Mouse (Mus musculus): Measurements from ENCODE around the gene Agr2.

Agr2 gene

DNA sequence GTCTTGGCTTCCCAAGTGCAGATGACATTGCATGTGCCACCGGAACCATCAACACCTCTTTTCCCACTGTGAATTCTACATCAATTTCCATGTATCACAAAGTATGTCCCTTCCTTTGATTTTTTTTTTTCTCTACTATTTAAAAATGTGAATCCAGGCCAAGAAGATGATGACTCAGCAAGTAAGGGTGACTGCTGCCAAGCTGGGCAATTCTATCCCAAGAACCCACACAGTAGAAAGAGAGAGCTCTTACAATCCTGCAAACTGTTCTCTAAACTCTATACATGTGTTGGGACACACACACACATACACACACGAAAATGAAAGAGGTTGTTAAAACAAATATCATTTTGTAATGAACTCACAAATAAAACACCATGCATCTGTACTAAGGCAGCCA, 34.5 kb downstream of the Agr2 start:
- DNase-seq, result no peak

DNA sequence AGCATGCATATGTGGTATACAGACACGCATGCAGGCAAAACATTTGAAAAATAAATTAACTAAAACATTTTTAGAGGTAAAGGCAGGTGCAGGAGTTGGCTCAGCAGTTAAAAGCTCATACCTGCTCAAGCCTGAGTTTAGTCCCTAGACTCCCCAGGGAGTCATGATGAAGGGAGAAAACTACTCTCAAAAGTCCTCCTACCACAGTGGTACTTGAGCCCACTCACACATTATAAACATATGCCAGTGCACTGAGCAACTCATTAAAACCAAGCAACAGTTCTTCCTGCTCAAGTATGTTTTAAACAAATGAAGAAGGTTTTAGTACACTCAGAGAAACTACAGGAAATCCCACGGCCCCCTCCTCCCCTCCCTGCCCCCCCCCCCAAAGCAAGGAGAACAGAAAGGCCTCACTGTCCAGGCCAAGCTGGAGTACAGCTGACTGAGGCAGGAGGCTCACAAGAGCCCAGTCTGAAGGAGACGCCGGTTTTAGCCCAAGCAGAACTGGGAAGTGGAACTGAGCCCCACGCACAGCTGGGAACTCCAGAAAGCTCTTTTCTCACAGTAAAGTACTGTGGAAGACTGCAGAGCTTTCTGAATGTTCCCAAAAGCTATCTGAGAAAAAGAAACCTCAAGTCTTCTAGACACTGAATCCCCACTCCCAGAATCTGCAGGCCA, 36.4 kb downstream of the Agr2 start:
- no peak for DNase-seq

DNA sequence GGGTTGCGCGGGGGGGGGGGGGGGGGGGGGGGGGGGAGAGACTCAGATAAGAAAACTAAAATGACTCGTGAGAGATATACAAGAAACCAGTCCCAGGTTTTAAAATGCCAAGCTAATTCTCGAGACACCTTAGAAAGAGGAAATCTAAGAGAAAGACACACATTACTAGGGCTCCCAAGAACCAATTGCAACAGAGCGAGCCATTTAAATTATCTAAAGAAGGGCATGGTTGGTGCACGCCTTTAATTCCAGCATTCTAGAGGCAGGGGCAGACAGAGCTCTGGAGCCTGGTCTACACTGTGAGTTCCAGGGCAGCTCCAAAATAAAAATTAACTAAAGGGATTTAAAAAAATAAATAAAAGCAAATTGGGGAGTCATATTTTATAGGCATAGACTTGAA, 37.0 kb downstream of the Agr2 start:
- DNase-seq, result no peak

DNA sequence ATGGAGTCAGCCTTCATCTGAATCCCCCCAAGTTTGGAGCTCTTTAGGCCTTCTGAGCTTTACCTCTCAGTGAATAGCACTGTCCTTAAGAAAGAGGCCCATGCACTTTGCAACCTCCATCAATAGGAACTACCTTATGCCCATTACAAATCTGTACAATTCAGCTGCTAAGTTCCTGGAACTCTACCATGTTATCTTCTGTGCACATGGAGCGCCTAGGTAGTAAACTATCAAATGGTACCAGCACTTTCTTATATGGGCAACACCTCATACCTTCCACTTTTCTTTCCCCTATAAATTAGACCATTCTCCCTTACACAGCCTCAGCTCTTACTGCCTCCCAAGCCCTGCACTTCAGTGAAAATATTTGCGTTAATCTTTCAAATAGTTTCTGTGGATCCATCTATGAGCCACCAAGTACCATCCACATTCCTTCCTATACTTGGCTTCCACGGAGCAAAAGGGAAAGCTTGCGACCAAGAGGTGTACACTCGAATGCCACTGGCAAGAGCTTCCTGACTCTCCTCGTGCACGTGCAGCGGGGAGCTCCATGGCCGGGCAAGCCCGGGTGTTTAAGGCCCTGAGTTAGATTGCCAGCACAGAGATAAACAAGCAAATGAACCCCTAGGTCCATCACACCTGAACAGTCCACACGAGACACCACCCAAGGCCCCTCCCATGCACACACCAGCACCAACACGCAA, 38.1 kb downstream of the Agr2 start:
- peak; percentile 29 for DNase-seq

DNA sequence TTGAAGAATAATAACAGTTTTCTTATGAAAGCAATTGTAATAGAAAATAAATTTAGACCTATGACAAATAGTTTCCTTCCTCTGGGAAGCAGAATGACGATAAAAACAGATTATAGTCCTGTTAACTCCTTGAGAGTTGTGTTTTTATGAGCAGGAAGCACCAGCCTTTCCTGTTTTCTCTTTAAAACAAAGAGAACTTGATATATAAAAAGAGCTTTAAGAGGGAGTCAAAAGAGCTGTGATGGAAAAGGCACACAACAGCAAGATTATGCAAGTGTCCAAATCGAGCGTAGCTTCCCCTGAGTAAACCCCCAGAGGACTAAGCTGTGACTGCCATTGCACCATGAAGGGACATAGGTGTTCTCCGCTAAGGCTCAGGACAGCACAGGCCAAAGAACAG, 39.7 kb downstream of the Agr2 start:
- no peak for DNase-seq

DNA sequence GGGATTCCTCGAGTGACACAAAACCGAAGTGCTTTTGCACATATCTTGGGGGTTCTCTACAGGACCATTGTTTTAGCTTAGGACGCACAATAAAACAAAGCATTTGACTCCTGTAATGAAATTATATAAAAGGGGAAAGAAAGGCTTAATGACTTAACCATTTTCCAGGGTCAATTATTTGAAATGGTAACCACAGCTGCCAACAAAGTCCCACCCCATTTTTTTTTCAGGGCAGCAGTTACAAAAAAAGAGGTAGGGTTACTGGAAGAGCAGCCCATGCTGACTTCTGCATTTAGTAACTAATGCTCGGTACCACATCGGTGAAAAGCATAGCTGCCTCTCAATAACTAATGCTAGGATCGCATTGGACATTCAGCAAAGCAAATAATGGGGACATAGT, 42.8 kb downstream of the Agr2 start:
- no peak for DNase-seq

DNA sequence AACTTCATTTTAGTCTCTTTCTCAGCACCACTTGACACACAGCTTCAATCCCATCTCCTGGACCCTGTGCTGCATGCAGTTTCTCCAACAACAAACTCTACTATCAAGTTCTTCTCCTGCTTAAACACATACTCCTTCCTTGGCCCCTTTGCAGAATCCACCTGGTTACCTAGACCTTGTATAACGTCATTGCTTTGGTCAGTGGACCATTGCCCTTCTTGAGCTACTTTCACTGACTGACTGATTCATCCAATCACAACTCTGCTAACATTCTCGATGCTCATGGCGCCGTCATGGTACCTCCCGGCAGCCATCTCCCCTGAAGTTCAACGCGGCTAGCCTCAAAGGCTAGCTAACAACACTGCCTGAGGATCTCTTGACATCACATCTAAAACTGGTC, 43.4 kb downstream of the Agr2 start:
- DNase-seq, result no peak

DNA sequence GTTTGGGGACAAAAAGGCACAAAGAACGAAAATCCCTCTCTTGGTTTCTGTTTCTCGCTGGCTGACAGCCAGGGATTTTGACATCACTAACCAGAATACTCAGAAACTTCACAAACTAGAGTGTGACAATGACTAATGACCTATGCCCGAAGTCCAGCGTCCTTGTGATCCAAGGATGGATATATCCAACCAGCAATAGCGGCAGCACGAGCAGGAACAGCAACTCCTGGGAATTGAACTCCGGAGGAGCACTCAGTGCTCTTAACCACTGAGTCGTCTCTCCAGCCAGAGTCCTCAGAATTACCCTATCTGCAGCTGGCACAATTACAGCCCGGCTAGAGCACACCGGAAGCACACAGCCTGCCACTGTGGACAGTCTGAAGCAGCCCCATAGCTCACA, 44.1 kb downstream of the Agr2 start:
- DNase-seq, result no peak

DNA sequence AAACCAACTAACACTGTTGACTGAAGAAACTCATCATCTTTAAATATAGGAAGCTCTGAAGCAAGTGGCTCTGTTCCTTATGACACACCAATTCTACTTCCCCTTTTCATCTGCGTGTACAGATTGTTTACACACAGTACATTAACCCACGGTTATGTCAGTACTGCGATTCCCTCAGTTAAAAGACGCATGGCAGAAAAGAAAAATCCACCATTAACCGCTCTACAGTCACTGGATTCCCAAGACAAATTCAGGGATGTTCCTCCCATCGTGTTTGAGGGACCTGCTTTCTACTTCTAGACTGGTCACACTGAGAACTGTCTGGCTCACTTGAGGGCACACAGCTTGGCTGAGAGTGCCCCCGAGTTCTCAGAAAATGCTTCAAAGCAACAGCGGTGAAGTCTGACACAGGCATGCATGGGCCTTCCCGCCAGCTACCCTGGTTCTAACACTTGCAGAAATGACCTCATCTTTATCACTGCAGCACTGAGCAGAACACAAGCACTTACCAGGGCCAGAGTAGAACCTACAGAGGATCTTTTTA, 46.9 kb downstream of the Agr2 start:
- DNase-seq, result no peak

DNA sequence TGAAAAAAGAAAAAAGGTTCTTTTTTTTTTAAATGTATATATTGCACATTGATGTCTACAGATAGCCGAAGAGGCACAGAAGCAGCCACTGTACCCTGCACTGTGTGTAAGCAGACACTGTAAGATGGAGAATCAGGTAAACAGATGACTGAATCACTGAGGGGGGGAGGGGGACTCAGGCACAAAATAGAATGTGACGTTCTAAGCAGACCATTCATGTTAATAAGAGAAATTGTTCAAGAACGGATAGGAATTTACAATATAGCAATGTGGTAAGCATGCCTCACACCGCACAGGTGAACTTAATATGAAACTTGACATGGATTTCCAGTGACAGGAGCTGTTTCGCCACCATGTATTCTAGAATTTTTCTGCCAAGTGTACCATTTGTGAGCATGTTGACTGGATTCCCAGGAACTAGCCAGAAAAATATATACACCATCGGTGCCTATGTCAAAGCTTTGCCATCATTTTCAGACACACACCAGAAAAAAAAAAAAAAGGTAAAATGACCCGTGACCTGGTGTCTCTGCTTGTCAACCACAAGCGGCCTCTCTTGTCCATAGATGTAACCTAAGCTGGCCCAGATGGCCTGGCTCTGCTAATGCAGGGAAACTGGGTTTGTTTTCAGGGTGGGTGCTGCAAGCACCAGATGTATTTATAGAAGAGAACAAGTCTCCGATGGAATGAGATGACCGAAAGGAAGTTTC, 48.0 kb downstream of the Agr2 start:
- no peak for DNase-seq

DNA sequence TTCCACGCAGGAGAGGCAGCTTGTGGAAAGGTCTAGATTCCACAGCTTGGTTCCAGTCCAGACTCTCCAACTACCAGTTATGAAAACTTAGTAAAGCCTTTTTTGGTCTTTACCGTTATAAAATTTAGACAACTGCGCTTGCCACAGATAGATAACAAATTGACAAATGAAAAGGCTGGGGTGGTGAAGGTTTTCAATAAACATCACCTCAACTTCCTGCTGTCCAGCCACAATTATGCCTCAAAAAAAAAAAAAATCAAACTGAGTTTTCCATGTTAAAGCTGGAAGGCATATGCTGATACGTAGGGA, 48.5 kb downstream of the Agr2 start:
- no peak for DNase-seq

DNA sequence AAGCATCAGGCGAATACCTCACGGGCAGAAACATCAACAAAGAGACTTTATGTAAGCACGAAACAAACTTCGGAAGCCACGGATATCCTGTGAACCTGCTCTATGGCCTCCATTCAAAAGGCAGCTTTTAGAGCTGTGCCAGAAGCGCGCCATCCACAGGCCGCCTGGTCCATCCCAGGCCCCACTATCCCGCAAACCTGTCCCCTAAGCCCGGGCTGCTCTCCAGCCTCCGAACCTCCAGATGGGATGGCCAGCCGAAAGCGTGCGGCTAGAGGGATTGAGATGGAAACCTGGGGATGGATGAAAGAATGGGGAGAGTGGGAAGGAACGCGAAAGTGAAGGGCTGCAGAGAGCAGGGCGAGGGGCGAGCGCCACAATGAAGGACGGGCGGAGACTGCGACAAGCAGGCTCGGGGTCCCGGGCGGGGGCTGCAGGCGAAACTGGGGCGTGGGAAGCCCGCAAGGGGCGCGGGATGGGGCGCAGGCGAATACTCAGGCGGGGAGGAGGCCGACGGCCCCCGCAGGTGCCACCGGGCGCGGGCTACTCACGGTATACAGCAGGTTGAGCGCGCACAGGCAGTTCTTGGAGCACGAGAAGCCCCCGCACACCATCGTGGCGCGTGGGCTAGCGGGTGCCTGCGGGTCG, 49.1 kb downstream of the Agr2 start:
- peak; percentile 70 for DNase-seq

DNA sequence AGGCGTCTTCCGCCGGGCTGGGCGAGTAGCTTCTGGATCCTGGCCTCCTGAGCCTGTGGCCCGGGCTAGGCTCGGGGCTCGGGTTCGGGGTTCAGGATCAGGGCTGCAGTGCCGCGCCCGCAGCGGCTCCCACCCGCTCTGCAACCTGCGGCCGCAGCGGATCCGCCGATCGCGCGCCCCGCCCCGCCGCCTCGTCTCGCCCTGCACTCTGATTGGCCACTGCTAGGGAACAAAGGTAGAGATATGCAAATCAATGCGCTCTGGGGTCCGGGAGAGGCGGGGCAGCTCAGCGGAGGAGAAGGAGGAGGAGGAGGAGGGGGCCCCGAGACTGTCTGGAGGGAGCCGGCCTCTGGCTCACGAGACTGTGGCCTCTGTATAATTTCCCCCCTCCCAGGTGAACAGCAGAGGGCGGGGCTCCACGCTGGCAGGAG, 49.7 kb downstream of the Agr2 start, which contains the start of gene Tspan13:
Tspan13 (minus strand) TSS at position 153 of the 431 bp plus-strand sequence.
- peak; percentile 87 for DNase-seq

DNA sequence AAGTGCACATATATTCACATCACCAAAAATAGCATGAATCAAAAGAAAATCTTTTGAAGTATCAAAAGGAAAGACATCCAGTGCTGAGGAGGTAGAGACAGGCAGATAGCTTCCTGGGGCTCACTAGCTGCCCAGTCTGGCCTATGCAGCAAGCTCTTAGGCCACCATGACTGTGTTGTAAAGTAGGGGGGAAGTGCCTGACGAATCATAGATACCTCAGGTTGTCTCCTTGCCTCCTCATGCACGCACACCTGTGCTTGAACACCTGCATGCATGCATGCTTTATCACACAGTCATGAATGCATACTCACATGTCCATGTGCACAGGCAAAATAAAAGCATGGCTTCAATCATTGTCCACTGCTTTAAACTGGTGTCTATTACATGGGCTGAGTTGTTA, 52.0 kb downstream of the Agr2 start:
- no peak for DNase-seq

DNA sequence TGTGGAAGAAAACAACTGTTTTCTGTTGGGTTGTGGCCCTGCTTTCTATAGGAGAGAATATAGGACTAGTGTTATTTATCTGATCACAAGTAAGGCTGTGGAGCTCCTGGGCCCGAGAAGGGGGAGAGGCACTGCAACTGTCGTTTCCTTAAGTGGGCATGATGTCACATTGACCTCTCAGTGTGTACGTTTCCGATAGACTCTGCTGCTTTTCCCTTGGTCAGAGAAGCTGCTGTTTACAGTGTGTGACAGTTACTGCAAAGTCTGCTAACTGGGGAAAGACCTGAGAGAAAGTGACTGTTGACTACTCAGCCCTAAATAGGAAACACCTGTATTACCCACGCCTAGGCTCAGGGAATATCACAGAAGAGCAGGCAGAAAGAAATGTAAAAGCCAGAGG, 53.5 kb downstream of the Agr2 start:
- DNase-seq, result no peak

DNA sequence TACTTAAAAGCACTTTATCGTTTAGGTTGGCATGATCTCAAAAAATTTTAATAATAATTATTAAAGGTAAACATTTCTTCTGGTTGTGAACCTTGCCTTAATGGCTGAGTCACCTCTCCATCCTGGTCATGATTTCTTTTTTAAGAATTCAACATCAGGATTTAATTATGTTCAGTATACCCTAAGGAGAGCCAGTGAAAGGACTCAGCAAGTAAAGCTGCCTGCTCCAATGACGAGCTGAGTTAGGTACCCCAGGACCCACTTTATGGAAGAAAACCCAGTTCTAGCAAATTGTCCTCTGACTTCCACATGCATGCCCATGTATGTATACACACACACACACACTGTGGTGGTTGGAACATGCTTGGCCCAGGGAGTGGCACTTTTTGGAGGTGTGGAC, 54.9 kb downstream of the Agr2 start:
- DNase-seq, result no peak

DNA sequence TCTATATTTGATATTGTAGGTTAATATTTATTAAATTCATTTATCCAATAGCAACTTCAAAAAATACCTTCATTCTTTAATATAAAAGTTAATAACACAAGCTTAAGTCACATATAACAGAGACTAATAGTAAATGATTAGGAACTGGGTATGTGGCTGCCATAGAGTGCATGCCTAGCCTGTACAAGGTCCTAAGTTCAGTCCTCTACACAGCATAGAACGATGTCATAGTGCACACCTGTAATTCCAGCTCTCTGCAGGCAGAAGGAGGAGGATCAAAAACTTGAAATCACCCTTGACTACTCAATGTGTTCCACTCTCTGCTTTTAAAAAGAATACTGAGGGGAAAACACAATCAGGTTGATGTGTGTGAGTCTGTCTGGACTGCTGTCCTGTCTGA, 57.6 kb downstream of the Agr2 start:
- no peak for DNase-seq

Data from lung, postnatal 14 days (tissue).